Mouse (Mus musculus): ENCODE measurements around the gene Paqr5.

GRCm38 (mm10) chr9:61920331-61920730 lies 106.3 kb downstream of the Paqr5 start:
- no peak for TF ChIP-seq POLR2A (IDR thresholded peaks at IDR 0.05; ENCODE audit: borderline replicate concordance, extremely low read depth, low read depth, low read length)
- TF ChIP-seq CTCF (IDR thresholded peaks at IDR 0.05; ENCODE audit: insufficient read depth, low read length), result no peak

All from lung, adult 2 months (tissue).